Mouse (Mus musculus) thymus, adult 2 months (tissue): ENCODE results near the gene Prkaa1.

Experiments
- CTCF ChIP-seq: fragments of 200-500 bp; IDR thresholded peaks from 2 replicates; pipeline ENCODE4 v1.5.1; 2012; ENCODE audit warnings: mild to moderate bottlenecking, control low read depth, low read length, moderate library complexity, borderline replicate concordance; ENCODE audit not compliant: control insufficient read depth, poor library complexity, insufficient read depth; ENCODE audit errors: extremely low read depth
- POLR2A ChIP-seq: fragments of 200-500 bp; IDR thresholded peaks from 2 replicates; pipeline ENCODE4 v1.6.1; 2012; ENCODE audit warnings: mild to moderate bottlenecking, low read length, control low read depth, moderate library complexity; ENCODE audit not compliant: control insufficient read depth, poor library complexity, insufficient read depth; ENCODE audit errors: extremely low read depth

DNA sequence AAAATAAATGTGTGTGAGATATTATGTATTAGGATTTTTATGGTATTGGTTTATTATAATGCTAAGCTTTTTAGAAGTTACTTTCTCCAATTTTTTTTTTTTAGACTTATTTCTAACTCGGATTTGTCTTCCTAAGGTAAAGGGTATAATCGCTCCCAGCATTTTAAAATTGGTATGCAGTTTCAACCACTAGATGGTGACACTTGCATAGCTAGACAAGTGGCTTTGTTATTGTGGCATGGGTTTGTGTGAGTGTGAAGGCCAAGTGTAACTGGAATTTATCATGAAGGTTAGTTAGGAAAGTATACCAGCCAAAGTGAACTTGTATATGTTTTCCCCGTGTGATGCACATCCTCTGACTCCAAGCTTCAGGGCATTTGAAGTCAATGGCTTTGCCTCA is 50.2 kb downstream of the Prkaa1 start:
- TF ChIP-seq CTCF (no peak), POLR2A (no peak)
